Mouse (Mus musculus) layer of hippocampus, adult 2 months (tissue): Measurements from ENCODE around the gene Fa2h. TPM values are rescaled to one million over a fixed set of nuclear protein-coding genes. Genes with fewer than 3 reads are reported as not detected.
"Not testable (repeated sequence)": the region's sequence is repeated elsewhere in the genome, so short reads cannot be mapped to it uniquely, and the experiment has no call there.

ENCODE experiments used
- DNase-seq, 2 experiments: peaks; one replicate each; pipeline ENCODE4 v3.0.0; 2022; ENCODE audit warnings: low spot score in 2 of 2
- H3K27ac ChIP-seq: fragments of 200-600 bp; 2 replicates; pipeline ENCODE4 v1.8.1; 2022
- H3K4me3 ChIP-seq: fragments of 200-600 bp; 2 replicates; pipeline ENCODE4 v1.8.1; 2022; ENCODE audit warnings: mild to moderate bottlenecking
- CTCF ChIP-seq: fragments of 200-600 bp; conservative IDR thresholded peaks from 2 replicates; pipeline ENCODE4 v1.8.1; 2022; ENCODE audit warnings: antibody characterized with exemption, mild to moderate bottlenecking, moderate library complexity
- total RNA-seq, 2 experiments: library from RNA; stranded (reverse); gene quantifications; 2 replicates each; pipeline ENCODE4 v1.2.3; 2021

The Fa2h gene
- total RNA-seq, 2 experiments from 2014 or later = 22.0 to 23.1 TPM

GRCm38 (mm10) chr8:111350577-111350976 is 43.0 kb downstream of the Fa2h start:
- TF ChIP-seq CTCF = peak; percentile 27; the same call in 1 of the 2 replicates
- H3K4me3 ChIP-seq = no peak overlapping the region
- no peak overlapping the region for H3K27ac ChIP-seq
- DNase-seq = no peak

DNA sequence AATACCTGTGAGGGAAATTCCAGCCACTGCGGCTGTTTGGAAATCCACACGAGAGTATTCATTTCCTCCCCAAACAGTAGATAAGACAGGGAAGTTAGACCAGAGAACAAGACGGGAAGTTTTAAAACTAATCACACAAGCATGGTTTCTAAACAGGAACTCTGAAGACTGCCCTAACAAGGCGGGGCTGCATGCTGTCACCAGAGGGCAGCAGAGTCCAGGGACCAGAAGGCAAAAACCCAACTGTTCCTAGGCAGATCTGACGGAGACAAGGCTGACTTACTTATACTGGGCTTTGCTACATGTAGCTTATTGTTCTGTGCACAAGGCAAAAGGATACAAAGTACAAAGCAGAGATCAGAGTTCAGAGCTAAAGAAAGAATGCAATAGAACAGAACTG is 50.4 kb downstream of the Fa2h start:
- DNase-seq = peak; percentile 71 to 81

GRCm38 (mm10) chr8:111340186-111340585 is 53.4 kb downstream of the Fa2h start:
- Histone ChIP-seq H3K27ac (no peak overlapping the region), H3K4me3 (no peak overlapping the region)
- no peak for DNase-seq
- TF ChIP-seq CTCF = no peak

More for the DNA sequence above, 50.4 kb downstream of the Fa2h start:
- no peak overlapping the region for H3K4me3 ChIP-seq
- peak; percentile 98 for TF ChIP-seq CTCF
- no peak overlapping the region for H3K27ac ChIP-seq

DNA sequence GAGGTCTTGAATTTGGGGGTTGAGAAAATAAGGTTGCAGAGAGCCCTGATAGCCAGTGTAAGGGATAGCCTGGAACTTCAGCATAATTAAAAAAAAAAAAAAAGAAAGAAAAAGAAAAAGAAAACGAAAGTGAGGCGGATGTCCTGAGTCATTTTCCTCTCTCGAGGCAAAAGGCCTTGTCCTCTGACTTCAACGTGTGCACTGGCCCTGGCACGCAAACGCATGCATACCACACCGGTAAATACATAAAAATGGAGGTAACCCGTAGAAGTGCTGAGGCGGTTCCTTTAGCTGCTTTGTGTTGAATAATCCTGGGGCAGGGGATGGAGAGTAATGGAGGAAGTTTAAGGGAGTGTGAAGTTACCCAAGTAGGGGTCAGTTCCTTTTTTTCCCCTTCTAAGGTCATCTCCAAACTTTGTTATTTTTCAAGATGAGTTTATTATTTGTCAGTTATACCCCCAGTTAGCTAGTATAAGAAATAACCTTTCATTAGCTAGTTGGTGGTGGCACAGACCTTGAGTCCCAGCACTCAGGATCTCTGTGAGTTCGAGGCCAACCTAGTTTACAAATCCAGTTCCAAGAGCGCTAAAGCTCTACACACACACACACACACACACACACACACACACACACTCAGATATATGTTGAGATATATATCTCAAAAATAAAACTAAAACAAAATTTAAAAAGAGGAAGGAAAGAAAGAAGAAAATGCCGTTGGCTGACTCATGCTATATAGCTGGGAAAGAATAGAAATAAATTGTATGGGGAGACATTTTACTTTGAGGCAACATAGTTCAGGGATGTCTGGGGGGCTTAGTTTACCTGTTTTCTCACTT is 55.0 kb downstream of the Fa2h start:
- TF ChIP-seq CTCF = no peak
- DNase-seq = no peak
- Histone ChIP-seq H3K4me3 (peak overlapping the region; percentile 44), H3K27ac (no peak overlapping the region)

- no peak for TF ChIP-seq CTCF
- Histone ChIP-seq H3K27ac (no peak within 1 kb of the TSS), H3K4me3 (peak within 1 kb of the TSS; percentile 44)
- DNase-seq = no peak
These were observed 55.7 kb downstream of the Fa2h start, which contains the start of gene Mlkl for GRCm38 (mm10) chr8:111337890-111338347. Mlkl (minus strand) TSS chr8:111338177.

GRCm38 (mm10) chr8:111337311-111337889 is 56.2 kb downstream of the Fa2h start:
- DNase-seq = no peak
- no peak overlapping the region for H3K27ac ChIP-seq
- no peak for TF ChIP-seq CTCF
- H3K4me3 ChIP-seq = peak overlapping the region; percentile 44

DNA sequence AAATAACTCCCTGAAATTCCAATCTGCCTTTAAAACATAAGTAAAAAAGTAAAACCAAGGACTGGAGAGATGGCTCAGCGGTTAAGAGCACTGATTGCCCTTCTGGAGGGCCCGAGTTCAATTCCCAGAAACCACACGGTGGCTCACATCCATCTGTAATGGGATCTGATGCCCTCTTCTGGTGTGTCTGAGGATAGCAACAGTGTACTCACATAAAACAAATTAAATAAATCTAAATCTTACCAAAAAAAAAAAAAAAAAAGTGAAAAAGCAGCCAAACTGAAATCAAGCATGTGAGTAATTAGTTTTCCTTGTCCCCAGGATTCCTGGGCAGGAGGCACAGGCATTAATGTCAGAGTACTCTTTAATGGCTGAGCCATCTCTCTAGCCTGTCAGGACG is 56.9 kb downstream of the Fa2h start:
- TF ChIP-seq CTCF = peak; percentile 56
- no peak for DNase-seq
- H3K4me3 ChIP-seq = no peak overlapping the region
- H3K27ac ChIP-seq = no peak overlapping the region

GRCm38 (mm10) chr8:111325222-111325790 is 68.3 kb downstream of the Fa2h start:
- H3K4me3 ChIP-seq = no peak overlapping the region
- no peak for TF ChIP-seq CTCF
- no peak overlapping the region for H3K27ac ChIP-seq
- no peak for DNase-seq

DNA sequence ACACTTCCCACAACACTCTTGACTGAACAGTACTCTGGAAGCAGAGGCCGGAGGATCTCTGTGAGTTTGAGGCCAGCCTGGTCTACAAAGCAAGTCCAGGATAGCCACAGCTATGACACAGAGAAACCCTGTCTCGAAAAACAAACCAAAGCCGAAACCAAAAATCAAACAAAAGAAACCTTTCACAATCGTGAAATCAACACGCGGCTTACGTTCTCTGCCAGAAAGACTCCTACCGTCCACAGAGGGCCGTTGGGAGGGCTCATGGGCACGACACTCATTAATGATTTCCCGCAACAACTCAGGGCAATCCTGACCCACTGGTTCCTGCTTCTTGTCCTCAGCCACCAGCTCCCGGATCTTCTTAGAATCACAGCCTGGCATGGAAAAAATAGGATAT is 78.9 kb downstream of the Fa2h start:
- no peak for TF ChIP-seq CTCF
- Histone ChIP-seq H3K4me3 (no peak overlapping the region), H3K27ac (no peak overlapping the region)
- DNase-seq = no peak

DNA sequence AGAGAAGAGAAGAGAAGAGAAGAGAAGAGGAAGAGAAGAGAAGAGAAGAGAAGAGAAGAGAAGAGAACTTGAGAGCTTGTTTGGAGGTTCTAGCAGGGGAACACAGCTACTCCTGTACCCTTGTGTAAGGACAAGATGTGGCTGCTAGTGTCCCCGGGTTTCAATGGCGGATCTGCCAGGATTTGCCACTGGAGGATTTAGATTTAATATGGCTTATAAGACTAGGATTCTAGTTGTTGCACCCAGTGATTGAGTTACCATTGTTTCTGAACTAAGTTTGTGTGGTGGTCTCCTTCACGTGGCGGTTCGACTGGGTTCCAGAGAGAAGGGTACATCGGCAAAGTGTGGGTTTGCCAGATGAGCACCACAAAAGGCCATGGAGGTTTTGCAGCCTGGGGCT is 79.7 kb downstream of the Fa2h start:
- DNase-seq, H3K4me3 ChIP-seq, H3K27ac ChIP-seq: not testable (repeated sequence)

- no peak overlapping the region for H3K4me3 ChIP-seq
- H3K27ac ChIP-seq = no peak overlapping the region
- DNase-seq = no peak
- peak; percentile 70 for TF ChIP-seq CTCF
These were observed 80.9 kb downstream of the Fa2h start for GRCm38 (mm10) chr8:111312758-111313162.

GRCm38 (mm10) chr8:111310006-111310405 is 83.6 kb downstream of the Fa2h start:
- H3K27ac ChIP-seq, DNase-seq, H3K4me3 ChIP-seq: not testable (repeated sequence)

DNA sequence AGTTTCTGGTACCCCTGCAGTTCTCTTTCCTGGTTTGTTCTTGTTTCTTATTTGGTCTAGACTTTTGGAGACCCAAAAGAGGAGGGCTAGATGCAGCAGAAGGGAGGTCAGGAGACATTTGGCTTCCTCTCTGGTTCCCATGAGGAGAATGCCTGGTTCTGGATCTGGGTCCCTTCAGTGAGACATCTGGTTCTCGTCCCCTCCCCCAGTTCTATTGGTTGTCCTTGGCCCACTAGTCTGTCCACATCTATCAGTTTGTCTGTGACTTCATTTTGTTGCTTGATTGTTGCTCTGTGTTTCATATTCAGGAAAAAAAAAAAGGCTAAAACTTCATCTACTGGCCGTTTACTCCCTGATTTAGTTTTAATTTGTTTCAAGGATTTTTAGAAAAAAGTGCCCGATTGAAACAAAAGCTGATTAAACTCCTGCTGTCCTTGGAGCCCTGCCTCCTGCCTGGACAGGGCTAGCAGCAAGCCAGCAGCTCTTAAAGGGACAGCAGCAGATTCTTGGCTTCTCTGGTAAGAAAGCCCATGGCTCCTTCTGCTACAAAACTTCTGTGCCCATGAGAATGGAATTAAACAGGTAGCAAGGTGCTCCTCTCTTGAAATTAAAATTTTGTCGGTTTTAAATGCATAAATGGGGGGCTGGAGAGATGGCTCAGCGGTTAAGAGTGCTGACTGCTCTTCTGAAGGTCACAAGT is 88.4 kb downstream of the Fa2h start:
- peak overlapping the region; percentile 21 for H3K27ac ChIP-seq
- no peak for DNase-seq
- H3K4me3 ChIP-seq = no peak overlapping the region
- TF ChIP-seq CTCF = no peak
